Mouse (Mus musculus): ENCODE measurements around the gene Fam69b. TPM values are rescaled to one million over a fixed set of nuclear protein-coding genes. Genes with fewer than 3 reads are reported as not detected.
A peak's percentile ranks its signal among the peaks of the same experiment; 100 is the strongest.

Gene Fam69b
- total and polyA plus RNA-seq, 2 experiments from 2014 or later = 155 to 261 TPM

DNA sequence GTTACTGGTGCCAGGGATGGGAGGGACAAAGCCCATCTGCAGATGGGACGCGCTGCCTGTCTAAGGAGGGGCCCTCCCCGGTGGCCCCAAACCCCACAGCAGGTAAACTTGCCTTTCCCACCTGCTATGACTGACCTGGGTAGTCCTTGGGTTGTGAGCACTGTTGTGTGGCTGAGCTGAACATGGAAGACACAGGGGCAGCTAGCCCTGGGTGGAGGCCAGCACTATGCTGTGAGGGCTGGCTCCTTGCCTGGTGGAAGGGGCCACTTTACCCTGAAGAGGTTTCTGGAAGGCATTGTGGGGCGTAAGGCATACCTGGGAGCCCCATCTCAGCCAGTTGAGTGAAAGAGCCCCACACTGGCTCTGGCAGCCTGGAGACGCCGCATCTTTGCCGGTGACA, 37.3 kb upstream of the Fam69b start:
- Histone ChIP-seq H3K4me2 (ENCODE audit: low read depth, low read length, poor library complexity, severe bottlenecking) (no peak overlapping the region), H3K9ac (replicated peaks; ENCODE audit: low read length, poor library complexity, severe bottlenecking) (peak overlapping the region; percentile 19; the same call in 1 of the 2 replicates)
- TF ChIP-seq CTCF (IDR thresholded peaks at IDR 0.05) = no peak

DNA sequence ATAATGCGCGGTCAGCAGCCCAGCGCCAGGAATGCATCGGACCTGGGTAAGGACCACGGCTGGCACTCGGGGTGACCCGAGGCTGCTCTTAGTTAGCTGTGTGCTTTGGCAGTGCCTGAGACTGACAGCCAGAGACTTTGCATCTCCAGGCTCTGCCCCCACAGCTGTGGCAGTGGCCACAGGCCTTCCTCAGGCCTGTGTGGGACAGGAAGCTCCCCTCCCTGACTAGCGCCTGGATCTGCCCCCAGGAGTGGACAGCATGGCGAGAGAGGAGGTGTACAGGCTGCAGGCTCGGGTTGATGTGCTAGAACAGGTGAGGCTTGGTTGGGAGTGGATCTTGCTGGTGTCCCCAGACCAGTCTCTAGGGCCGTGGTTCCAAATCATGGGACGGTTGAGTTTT, 36.8 kb upstream of the Fam69b start:
- DNase-seq (ENCODE audit: low spot score) (no peak), ATAC-seq (ENCODE audit: low FRiP score) (no peak)
- WGBS = 87% methylated on average over 12 of the region's 12 CpGs
- no peak for TF ChIP-seq CTCF (IDR thresholded peaks at IDR 0.05)
- no peaks in the 10 kb centered on the region for H3K4me1 ChIP-seq (ENCODE audit: insufficient read depth, low read length)
- H3K27me3 ChIP-seq (ENCODE audit: insufficient read depth, low read length) = no peaks in the 10 kb centered on the region
- no peaks in the 10 kb centered on the region for H3K9me3 ChIP-seq (ENCODE audit: low read length)
- H3K36me3 ChIP-seq (ENCODE audit: insufficient read depth, low read length) = no peaks in the 10 kb centered on the region
- no peak overlapping the region for H3K27ac ChIP-seq (ENCODE audit: low read depth, low read length)
- H3K9ac ChIP-seq (replicated peaks; ENCODE audit: low read length, poor library complexity, severe bottlenecking) = no peak overlapping the region
- H3K4me3 ChIP-seq (ENCODE audit: low read depth, low read length) = no peak overlapping the region
- H3K4me2 ChIP-seq (ENCODE audit: low read depth, low read length, poor library complexity, severe bottlenecking) = no peak overlapping the region

More for the DNA sequence above, 37.3 kb upstream of the Fam69b start:
- 93% methylated on average over 7 of the region's 7 CpGs for WGBS
- H3K36me3 ChIP-seq (ENCODE audit: insufficient read depth, low read length) = no peaks in the 10 kb centered on the region
- H3K9me3 ChIP-seq (ENCODE audit: low read length) = no peaks in the 10 kb centered on the region
- H3K4me3 ChIP-seq (ENCODE audit: low read depth, low read length) = no peak overlapping the region
- no peaks in the 10 kb centered on the region for H3K27me3 ChIP-seq (ENCODE audit: insufficient read depth, low read length)
- ATAC-seq (ENCODE audit: low FRiP score) (no peak), DNase-seq (ENCODE audit: low spot score) (no peak)
- H3K27ac ChIP-seq (ENCODE audit: low read depth, low read length) = no peak overlapping the region
- no peaks in the 10 kb centered on the region for H3K4me1 ChIP-seq (ENCODE audit: insufficient read depth, low read length)

DNA sequence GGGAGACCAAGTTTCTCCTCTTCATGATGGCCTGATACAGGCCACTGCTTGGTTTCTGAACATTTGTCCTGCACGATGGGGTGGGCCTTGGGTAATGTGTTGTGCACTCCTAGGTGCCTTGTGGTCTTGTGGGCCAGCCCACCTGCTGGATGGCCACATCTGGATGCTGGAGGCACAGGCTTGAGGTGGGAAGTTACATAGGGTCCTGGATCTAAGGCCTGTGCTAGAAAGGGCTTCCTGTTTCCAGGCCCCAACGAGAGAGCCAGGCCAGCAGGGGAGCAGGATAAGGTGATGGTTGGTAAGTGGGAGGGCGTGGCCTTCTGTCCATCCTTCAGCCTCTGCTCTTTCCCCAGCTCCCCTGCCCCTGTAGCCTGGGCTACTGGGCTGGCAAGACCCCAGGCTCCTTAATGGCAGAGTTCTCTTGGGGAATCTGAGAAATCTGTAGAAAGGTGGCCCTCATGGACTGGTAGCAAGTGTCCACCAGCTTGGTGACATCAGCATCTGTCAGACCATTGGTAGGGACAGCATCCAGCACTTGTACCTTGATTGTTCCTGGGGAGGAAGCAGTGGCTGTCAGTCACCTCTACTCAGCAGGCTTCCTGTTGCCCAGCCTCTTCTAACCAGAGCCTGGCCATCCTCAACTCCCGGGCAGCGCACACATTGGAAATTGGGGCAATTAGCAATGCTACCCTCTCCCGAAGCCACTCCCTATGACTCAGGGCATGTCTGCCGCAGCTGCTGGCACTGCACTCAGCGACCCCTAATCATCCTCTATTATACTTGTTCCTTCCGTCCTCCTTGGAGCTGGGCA, 34.8 kb upstream of the Fam69b start:
- H3K9me3 ChIP-seq (ENCODE audit: low read length) = no peaks in the 10 kb centered on the region
- no peaks in the 10 kb centered on the region for H3K4me1 ChIP-seq (ENCODE audit: insufficient read depth, low read length)
- no peaks in the 10 kb centered on the region for H3K36me3 ChIP-seq (ENCODE audit: insufficient read depth, low read length)
- H3K4me3 ChIP-seq (ENCODE audit: low read depth, low read length) = no peak overlapping the region
- H3K27me3 ChIP-seq (ENCODE audit: insufficient read depth, low read length) = no peaks in the 10 kb centered on the region
- H3K9ac ChIP-seq (replicated peaks; ENCODE audit: low read length, poor library complexity, severe bottlenecking) = no peak overlapping the region
- no peak for TF ChIP-seq CTCF (IDR thresholded peaks at IDR 0.05)
- WGBS = 73% methylated on average over 9 of the region's 9 CpGs
- H3K27ac ChIP-seq (ENCODE audit: low read depth, low read length) = no peak overlapping the region
- no peak for DNase-seq (ENCODE audit: low spot score)
- H3K4me2 ChIP-seq (ENCODE audit: low read depth, low read length, poor library complexity, severe bottlenecking) = no peak overlapping the region
- ATAC-seq (ENCODE audit: low FRiP score) = no peak

DNA sequence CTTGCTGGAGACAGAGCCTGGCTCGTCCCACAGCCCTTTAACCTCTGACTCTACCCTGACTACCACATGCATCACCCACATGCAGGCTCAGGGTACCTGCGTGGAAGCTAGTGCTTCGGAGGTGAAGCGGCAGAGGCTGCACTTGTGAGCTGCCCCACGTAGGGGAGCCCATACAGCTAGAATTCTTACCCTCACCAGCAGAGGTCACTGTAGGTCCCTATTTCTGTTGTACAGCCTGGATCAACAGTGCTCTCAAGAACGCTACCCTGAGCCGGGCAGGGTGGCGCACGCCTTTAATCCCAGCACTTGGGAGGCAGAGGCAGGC, 34.3 kb upstream of the Fam69b start:
- Histone ChIP-seq H3K4me3 (ENCODE audit: low read depth, low read length) (no peak overlapping the region), H3K9ac (replicated peaks; ENCODE audit: low read length, poor library complexity, severe bottlenecking) (no peak overlapping the region), H3K4me2 (ENCODE audit: low read depth, low read length, poor library complexity, severe bottlenecking) (no peak overlapping the region), H3K27ac (ENCODE audit: low read depth, low read length) (no peak overlapping the region), H3K4me1 (ENCODE audit: insufficient read depth, low read length) (no peaks in the 10 kb centered on the region), H3K27me3 (ENCODE audit: insufficient read depth, low read length) (no peaks in the 10 kb centered on the region), H3K36me3 (ENCODE audit: insufficient read depth, low read length) (no peaks in the 10 kb centered on the region), H3K9me3 (ENCODE audit: low read length) (no peaks in the 10 kb centered on the region)
- ATAC-seq (ENCODE audit: low FRiP score) = no peak
- peak; percentile 37; the same call in 1 of the 2 replicates for TF ChIP-seq CTCF (IDR thresholded peaks at IDR 0.05)
- WGBS = 69% methylated on average over 9 of the region's 9 CpGs
- DNase-seq (ENCODE audit: low spot score) = no peak

DNA sequence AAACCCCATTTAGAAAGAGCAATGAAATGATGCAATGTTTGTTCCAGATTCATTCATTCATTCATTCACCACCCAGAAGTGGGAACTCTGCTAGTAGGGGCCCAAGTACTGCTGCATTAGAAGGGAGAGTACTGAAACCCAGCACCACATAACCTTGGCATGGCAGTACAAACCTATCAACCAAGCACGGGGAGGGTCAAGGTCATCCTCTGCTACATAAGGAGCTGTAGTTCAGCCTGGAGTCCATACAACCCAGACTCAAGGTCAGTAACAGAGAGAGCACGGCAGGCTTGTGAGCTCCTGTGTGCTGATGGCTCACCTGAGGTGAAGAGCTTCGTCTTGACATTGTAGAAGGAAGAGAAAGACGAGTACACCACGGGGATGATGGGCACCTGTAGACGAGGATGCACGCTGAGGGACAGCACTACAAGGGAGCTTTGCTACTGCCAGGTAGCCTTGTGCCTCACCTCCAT, 33.8 kb upstream of the Fam69b start:
- ATAC-seq (ENCODE audit: low FRiP score) (no peak), DNase-seq (ENCODE audit: low spot score) (no peak)
- Histone ChIP-seq H3K9me3 (ENCODE audit: low read length) (no peaks in the 10 kb centered on the region), H3K4me2 (ENCODE audit: low read depth, low read length, poor library complexity, severe bottlenecking) (no peak overlapping the region), H3K4me3 (ENCODE audit: low read depth, low read length) (no peak overlapping the region), H3K9ac (replicated peaks; ENCODE audit: low read length, poor library complexity, severe bottlenecking) (no peak overlapping the region), H3K4me1 (ENCODE audit: insufficient read depth, low read length) (no peaks in the 10 kb centered on the region), H3K36me3 (ENCODE audit: insufficient read depth, low read length) (no peaks in the 10 kb centered on the region), H3K27ac (ENCODE audit: low read depth, low read length) (no peak overlapping the region), H3K27me3 (ENCODE audit: insufficient read depth, low read length) (no peaks in the 10 kb centered on the region)
- TF ChIP-seq CTCF (IDR thresholded peaks at IDR 0.05) = no peak
- 86% methylated on average over 7 of the region's 7 CpGs for WGBS

DNA sequence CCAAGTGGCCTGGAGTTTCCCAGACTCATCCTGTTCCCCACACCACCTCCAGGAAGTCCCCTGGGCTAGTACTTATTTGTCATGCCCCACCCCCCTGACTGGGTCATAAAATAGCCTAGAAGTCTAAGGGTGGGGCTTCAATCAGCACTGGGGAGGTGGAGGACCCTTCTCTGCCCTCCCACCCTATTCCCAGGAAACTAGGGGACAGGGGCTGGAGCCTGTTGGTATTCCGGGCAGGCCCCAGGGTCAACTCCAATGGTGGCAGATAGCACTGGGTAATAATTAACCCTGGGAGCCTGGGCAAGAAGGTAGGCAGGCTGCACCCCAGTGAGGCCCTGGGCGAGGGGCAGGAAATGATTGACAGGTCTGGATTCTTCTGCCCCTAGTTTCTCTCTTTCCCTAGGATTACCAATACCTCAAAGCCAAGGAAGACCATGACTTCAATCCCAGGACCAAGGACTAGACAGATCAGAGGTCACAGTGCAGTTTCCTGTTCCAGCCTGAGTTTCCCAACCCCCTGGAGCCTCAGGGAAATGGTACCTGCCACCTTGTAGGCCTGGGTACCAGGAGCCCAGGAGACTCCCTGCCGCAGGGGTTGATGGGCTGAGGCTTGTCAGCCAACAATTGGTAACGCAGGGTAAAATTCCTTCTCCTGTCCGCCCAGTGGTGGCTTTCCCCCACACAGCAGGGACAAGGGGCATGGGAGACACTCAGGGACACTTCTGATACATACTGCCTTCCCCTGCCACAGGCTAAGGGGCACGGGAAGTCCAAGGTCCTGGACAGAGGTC, 33.1 kb upstream of the Fam69b start:
- no peak overlapping the region for H3K9ac ChIP-seq (replicated peaks; ENCODE audit: low read length, poor library complexity, severe bottlenecking)

More for the DNA sequence above, 33.1 kb upstream of the Fam69b start:
- Histone ChIP-seq H3K4me1 (ENCODE audit: insufficient read depth, low read length) (no peaks in the 10 kb centered on the region), H3K4me2 (ENCODE audit: low read depth, low read length, poor library complexity, severe bottlenecking) (no peak overlapping the region), H3K27me3 (ENCODE audit: insufficient read depth, low read length) (no peaks in the 10 kb centered on the region), H3K36me3 (ENCODE audit: insufficient read depth, low read length) (no peaks in the 10 kb centered on the region), H3K4me3 (ENCODE audit: low read depth, low read length) (no peak overlapping the region), H3K27ac (ENCODE audit: low read depth, low read length) (no peak overlapping the region), H3K9me3 (ENCODE audit: low read length) (no peaks in the 10 kb centered on the region)
- 83% methylated on average over 6 of the region's 6 CpGs for WGBS
- no peak for TF ChIP-seq CTCF (IDR thresholded peaks at IDR 0.05)
- ATAC-seq (ENCODE audit: low FRiP score) (no peak), DNase-seq (ENCODE audit: low spot score) (no peak)

Data from midbrain, postnatal 0 days (tissue).